Mouse (Mus musculus) neural tube, embryonic 13.5 days (tissue): ENCODE measurements around the gene Wdr83. TPM values are rescaled to one million over a fixed set of nuclear protein-coding genes. Genes with fewer than 3 reads are reported as not detected.

Experiments
- ATAC-seq: fragments of 200-750 bp; cut with Nextera tagmentation; 2 replicates; pipeline ENCODE4 v1.8.0; 2017; ENCODE audit warnings: low read depth, mild to moderate bottlenecking, moderate TSS enrichment, moderate library complexity
- H3K27ac ChIP-seq: fragments of 300-500 bp; sonication (generic); replicated peaks from 2 replicates; pipeline ENCODE4 v1.5.1; 2015; ENCODE audit warnings: moderate library complexity, mild to moderate bottlenecking, inconsistent platforms
- H3K27me3 ChIP-seq: fragments of 300-500 bp; sonication (generic); 2 replicates; pipeline ENCODE4 v1.6.1; 2015; ENCODE audit warnings: mild to moderate bottlenecking, inconsistent platforms
- H3K36me3 ChIP-seq: fragments of 300-500 bp; sonication (generic); 2 replicates; pipeline ENCODE4 v1.6.1; 2015; ENCODE audit warnings: mild to moderate bottlenecking, inconsistent platforms
- H3K4me1 ChIP-seq: fragments of 300-500 bp; sonication (generic); replicated peaks from 2 replicates; pipeline ENCODE4 v1.6.1; 2015; ENCODE audit warnings: inconsistent platforms
- H3K4me2 ChIP-seq: fragments of 300-500 bp; sonication (generic); 2 replicates; pipeline ENCODE4 v1.6.1; 2015; ENCODE audit warnings: inconsistent platforms, mild to moderate bottlenecking, moderate library complexity
- H3K4me3 ChIP-seq: fragments of 300-500 bp; sonication (generic); 2 replicates; pipeline ENCODE4 v1.5.1; 2015; ENCODE audit warnings: mild to moderate bottlenecking, inconsistent platforms
- H3K9ac ChIP-seq: fragments of 300-500 bp; sonication (generic); 2 replicates; pipeline ENCODE4 v1.6.1; 2015; ENCODE audit warnings: moderate library complexity, mild to moderate bottlenecking, inconsistent platforms
- H3K9me3 ChIP-seq: fragments of 300-500 bp; sonication (generic); 2 replicates; pipeline ENCODE4 v1.6.1; 2016; ENCODE audit warnings: inconsistent platforms
- WGBS: fragments of 180-500 bp; shearing (Covaris S2); methylation state at CpG from one replicate; pipeline ENCODE4 v1.1.7; 2015; 5-methylcytosine and 5-hydroxymethylcytosine counted together
- polyA plus RNA-seq: library from polyadenylated mRNA; unstranded; fragments of >200 nt; fragmentation: Nextera tagmentation; extraction: Ambion mirVana; gene quantifications from 2 replicates; pipeline ENCODE4 v1.2.1, GENCODE M21; 2015

Gene Wdr83
- polyA plus RNA-seq, 1 experiment from 2014 or later = 56.5 TPM

- 83% methylated on average over 7 of the region's 7 CpGs for WGBS
- ATAC-seq = no peak
- Histone ChIP-seq H3K4me3 (no peak overlapping the region), H3K27ac (no peak overlapping the region), H3K9me3 (no peaks in the 10 kb centered on the region), H3K27me3 (no peaks in the 10 kb centered on the region), H3K36me3 (peaks cover 51% of the 10 kb centered on the region), H3K4me1 (peaks cover 21% of the 10 kb centered on the region), H3K9ac (no peak overlapping the region), H3K4me2 (no peak overlapping the region)
These were observed 23.7 kb downstream of the Wdr83 start for GRCm38 (mm10) chr8:85057367-85057766.

GRCm38 (mm10) chr8:85043619-85044018, 37.5 kb downstream of the Wdr83 start:
- no peak for ATAC-seq
- no peaks in the 10 kb centered on the region for H3K27me3 ChIP-seq
- peaks cover 79% of the 10 kb centered on the region for H3K36me3 ChIP-seq
- WGBS = 89% methylated on average over 6 of the region's 6 CpGs
- H3K27ac ChIP-seq = no peak overlapping the region
- no peak overlapping the region for H3K4me2 ChIP-seq
- H3K4me1 ChIP-seq = peaks cover 8% of the 10 kb centered on the region
- no peak overlapping the region for H3K4me3 ChIP-seq
- no peaks in the 10 kb centered on the region for H3K9me3 ChIP-seq
- H3K9ac ChIP-seq = no peak overlapping the region

- WGBS = under 1% methylated on average over 56 of the region's 57 CpGs
- ATAC-seq = peak; percentile 6; the same call in 1 of the 2 replicates
- H3K27me3 ChIP-seq = no peaks in the 10 kb centered on the region
These were observed 43.2 kb downstream of the Wdr83 start for GRCm38 (mm10) chr8:85037681-85038531.

GRCm38 (mm10) chr8:85037366-85037680, 43.8 kb downstream of the Wdr83 start:
- peak; percentile 71 for ATAC-seq
- WGBS = 0% methylated on average over 14 of the region's 14 CpGs

More at GRCm38 (mm10) chr8:85037681-85038531, 43.2 kb downstream of the Wdr83 start:
- H3K27ac ChIP-seq = peak overlapping the region; percentile 99
- H3K9ac ChIP-seq = peak overlapping the region; percentile 93
- H3K4me3 ChIP-seq = peak overlapping the region; percentile 76
- H3K4me2 ChIP-seq = peak overlapping the region; percentile 99
- no peaks in the 10 kb centered on the region for H3K9me3 ChIP-seq
- peaks cover 29% of the 10 kb centered on the region for H3K4me1 ChIP-seq
- peaks cover 24% of the 10 kb centered on the region for H3K36me3 ChIP-seq

GRCm38 (mm10) chr8:85036718-85037365, 44.3 kb downstream of the Wdr83 start, which contains the start of gene Tnpo2:
Gene Tnpo2 (plus strand): TSS chr8:85036915.
- ATAC-seq = peak; percentile 93
- H3K4me3 ChIP-seq = peak within 1 kb of the TSS; percentile 76
- WGBS = 1% methylated on average over 59 of the region's 59 CpGs
- peaks cover 29% of the 10 kb centered on the region for H3K4me1 ChIP-seq
- H3K9me3 ChIP-seq = no peaks in the 10 kb centered on the region
- H3K4me2 ChIP-seq = peak within 1 kb of the TSS; percentile 99
- H3K27me3 ChIP-seq = no peaks in the 10 kb centered on the region
- peaks cover 28% of the 10 kb centered on the region for H3K36me3 ChIP-seq
- peak within 1 kb of the TSS; percentile 99 for H3K27ac ChIP-seq
- peak within 1 kb of the TSS; percentile 93 for H3K9ac ChIP-seq

More at GRCm38 (mm10) chr8:85037366-85037680, 43.8 kb downstream of the Wdr83 start:
- Histone ChIP-seq H3K4me3 (peak overlapping the region; percentile 76), H3K27me3 (no peaks in the 10 kb centered on the region), H3K4me1 (peaks cover 29% of the 10 kb centered on the region), H3K36me3 (peaks cover 28% of the 10 kb centered on the region), H3K27ac (peak overlapping the region; percentile 99), H3K9ac (peak overlapping the region; percentile 93), H3K4me2 (peak overlapping the region; percentile 99), H3K9me3 (no peaks in the 10 kb centered on the region)

- Histone ChIP-seq H3K4me2 (peak overlapping the region; percentile 99), H3K4me3 (peak overlapping the region; percentile 76), H3K9me3 (no peaks in the 10 kb centered on the region), H3K9ac (peak overlapping the region; percentile 77), H3K4me1 (peaks cover 29% of the 10 kb centered on the region), H3K27me3 (no peaks in the 10 kb centered on the region), H3K36me3 (peaks cover 28% of the 10 kb centered on the region), H3K27ac (peak overlapping the region; percentile 76)
- peak; percentile 57 for ATAC-seq
- WGBS = 0% methylated on average over 9 of the region's 9 CpGs
These were observed 44.8 kb downstream of the Wdr83 start for GRCm38 (mm10) chr8:85036381-85036717.

GRCm38 (mm10) chr8:85035728-85036310, 45.3 kb downstream of the Wdr83 start:
- peak overlapping the region; percentile 77 for H3K9ac ChIP-seq
- peak; percentile 10; the same call in 1 of the 2 replicates for ATAC-seq
- H3K9me3 ChIP-seq = no peaks in the 10 kb centered on the region
- H3K36me3 ChIP-seq = peaks cover 27% of the 10 kb centered on the region
- H3K4me2 ChIP-seq = peak overlapping the region; percentile 99
- H3K4me1 ChIP-seq = peaks cover 29% of the 10 kb centered on the region
- under 1% methylated on average over 15 of the region's 15 CpGs for WGBS
- peak overlapping the region; percentile 76 for H3K4me3 ChIP-seq
- peak overlapping the region; percentile 76 for H3K27ac ChIP-seq
- H3K27me3 ChIP-seq = no peaks in the 10 kb centered on the region

- ATAC-seq = no peak
- peaks cover 27% of the 10 kb centered on the region for H3K36me3 ChIP-seq
- H3K9me3 ChIP-seq = no peaks in the 10 kb centered on the region
- H3K27me3 ChIP-seq = no peaks in the 10 kb centered on the region
- peak overlapping the region; percentile 76 for H3K4me3 ChIP-seq
- peak overlapping the region; percentile 99 for H3K4me2 ChIP-seq
- WGBS = 7% methylated on average over 12 of the region's 12 CpGs
- H3K4me1 ChIP-seq = peaks cover 29% of the 10 kb centered on the region
- H3K9ac ChIP-seq = peak overlapping the region; percentile 77
- no peak overlapping the region for H3K27ac ChIP-seq
These were observed 45.9 kb downstream of the Wdr83 start for GRCm38 (mm10) chr8:85035165-85035727.

GRCm38 (mm10) chr8:85034764-85035163, 46.3 kb downstream of the Wdr83 start:
- Histone ChIP-seq H3K4me1 (peaks cover 29% of the 10 kb centered on the region), H3K27ac (no peak overlapping the region), H3K4me2 (peak overlapping the region; percentile 99), H3K27me3 (no peaks in the 10 kb centered on the region), H3K4me3 (peak overlapping the region; percentile 76), H3K9me3 (no peaks in the 10 kb centered on the region), H3K36me3 (peaks cover 32% of the 10 kb centered on the region), H3K9ac (peak overlapping the region; percentile 77)
- no peak for ATAC-seq
- 4% methylated on average over 13 of the region's 13 CpGs for WGBS

- Histone ChIP-seq H3K4me3 (no peak overlapping the region), H3K4me1 (peaks cover 28% of the 10 kb centered on the region), H3K27me3 (no peaks in the 10 kb centered on the region), H3K9ac (no peak overlapping the region), H3K27ac (no peak overlapping the region), H3K4me2 (no peak overlapping the region), H3K36me3 (peaks cover 37% of the 10 kb centered on the region), H3K9me3 (no peaks in the 10 kb centered on the region)
- no peak for ATAC-seq
- 61% methylated on average over 1 of the region's 1 CpGs for WGBS
These were observed 47.2 kb downstream of the Wdr83 start for GRCm38 (mm10) chr8:85033867-85034266.

GRCm38 (mm10) chr8:85032622-85033311, 48.3 kb downstream of the Wdr83 start:
- Histone ChIP-seq H3K9ac (no peak overlapping the region), H3K4me3 (no peak overlapping the region), H3K9me3 (no peaks in the 10 kb centered on the region), H3K4me2 (no peak overlapping the region), H3K27me3 (no peaks in the 10 kb centered on the region), H3K4me1 (peaks cover 30% of the 10 kb centered on the region), H3K36me3 (peaks cover 37% of the 10 kb centered on the region), H3K27ac (no peak overlapping the region)
- WGBS = 90% methylated on average over 4 of the region's 4 CpGs
- no peak for ATAC-seq
